Mouse (Mus musculus) NIH3T3 (cell line): ENCODE measurements around the gene Mindy2.

Experiments
- DNase-seq: peaks from one replicate; pipeline ENCODE4 v3.0.0-alpha.2; 2012; ENCODE audit warnings: low read depth

The Mindy2 gene

GRCm38 (mm10) chr9:70657013-70657967 lies at the start of gene Mindy2:
TSS of gene Mindy2 (minus strand) at chr9:70657174.
- DNase-seq, result peak; percentile 97

DNA sequence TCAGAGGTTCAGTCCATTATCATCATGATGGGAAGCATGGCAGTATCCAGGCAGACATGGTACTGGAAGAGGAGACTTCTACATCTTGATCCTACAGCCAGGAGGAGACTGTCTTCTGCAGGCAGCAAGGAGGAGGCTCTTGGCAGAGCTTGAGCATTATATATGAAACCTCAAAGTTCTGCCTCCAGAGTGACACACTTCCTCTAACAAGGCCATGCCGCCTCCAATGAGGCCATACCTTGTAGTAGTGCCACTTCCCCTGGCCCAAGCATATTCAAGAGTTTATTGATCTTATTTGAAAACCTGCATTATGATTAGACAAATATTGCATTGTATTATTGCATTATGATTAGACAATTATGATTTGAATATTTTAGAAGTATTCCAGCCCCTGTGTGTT lies 49.5 kb upstream of the Mindy2 start:
- no peak for DNase-seq

GRCm38 (mm10) chr9:70703597-70704203 lies 46.7 kb upstream of the Mindy2 start:
- DNase-seq, result no peak

- no peak for DNase-seq
These were observed 41.1 kb upstream of the Mindy2 start for GRCm38 (mm10) chr9:70698090-70698489.

DNA sequence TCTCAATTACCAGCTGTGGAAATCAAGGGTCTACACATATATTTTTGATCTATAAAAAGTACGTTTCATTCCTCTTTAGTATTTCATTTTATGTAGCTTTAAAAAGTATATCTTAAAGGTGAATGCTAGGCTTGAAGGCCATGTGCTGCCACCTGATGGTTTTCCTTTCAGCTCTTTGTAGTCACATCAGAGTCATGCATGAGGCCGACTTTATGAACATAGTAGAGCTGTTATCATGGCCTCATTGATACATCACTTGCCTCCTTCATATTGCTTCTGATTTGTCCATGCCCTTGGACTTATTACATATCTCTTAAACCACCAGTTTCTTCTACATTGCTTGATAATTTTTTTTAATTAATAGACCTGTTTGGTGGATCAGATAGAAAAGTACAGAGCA lies 38.7 kb upstream of the Mindy2 start:
- no peak for DNase-seq

GRCm38 (mm10) chr9:70691772-70692693 lies 35.1 kb upstream of the Mindy2 start:
- DNase-seq, result no peak

DNA sequence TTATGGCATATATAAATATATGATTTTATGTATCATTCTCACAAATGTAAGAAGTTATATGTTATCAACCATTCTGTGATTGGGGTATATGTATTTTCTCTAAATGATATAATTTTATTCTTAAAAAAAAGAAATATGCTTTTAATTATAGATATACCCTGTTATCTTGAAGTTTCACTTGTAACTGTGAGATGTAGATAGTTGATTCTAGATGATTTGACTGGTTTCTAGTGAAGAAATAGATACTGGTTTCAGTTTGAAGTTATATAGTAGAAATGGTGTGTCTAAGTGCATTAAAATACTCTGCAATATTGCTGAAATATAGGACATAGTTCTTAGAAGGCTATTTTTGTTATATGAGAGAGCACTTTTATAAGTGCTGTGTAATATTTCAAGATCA lies 33.6 kb upstream of the Mindy2 start:
- no peak for DNase-seq

DNA sequence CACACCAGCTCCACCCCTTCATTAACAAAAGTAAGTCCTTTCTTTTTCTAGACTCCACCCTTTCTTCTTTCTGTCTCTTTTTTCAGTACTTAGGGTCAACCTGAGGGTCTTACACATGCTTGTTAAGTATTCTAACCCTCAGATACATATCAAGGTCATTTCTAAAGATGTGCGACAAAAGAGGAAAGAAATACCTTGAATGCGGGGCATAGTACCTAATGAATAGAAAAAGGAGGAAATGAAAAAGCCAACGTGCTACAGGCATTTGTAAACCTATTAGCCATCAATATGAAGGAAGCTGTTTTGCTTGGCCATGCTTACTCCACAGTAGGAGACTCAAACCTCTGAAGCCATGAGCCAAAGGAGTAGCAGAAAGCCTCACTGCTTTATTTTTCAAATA lies 33.0 kb upstream of the Mindy2 start:
- no peak for DNase-seq

DNA sequence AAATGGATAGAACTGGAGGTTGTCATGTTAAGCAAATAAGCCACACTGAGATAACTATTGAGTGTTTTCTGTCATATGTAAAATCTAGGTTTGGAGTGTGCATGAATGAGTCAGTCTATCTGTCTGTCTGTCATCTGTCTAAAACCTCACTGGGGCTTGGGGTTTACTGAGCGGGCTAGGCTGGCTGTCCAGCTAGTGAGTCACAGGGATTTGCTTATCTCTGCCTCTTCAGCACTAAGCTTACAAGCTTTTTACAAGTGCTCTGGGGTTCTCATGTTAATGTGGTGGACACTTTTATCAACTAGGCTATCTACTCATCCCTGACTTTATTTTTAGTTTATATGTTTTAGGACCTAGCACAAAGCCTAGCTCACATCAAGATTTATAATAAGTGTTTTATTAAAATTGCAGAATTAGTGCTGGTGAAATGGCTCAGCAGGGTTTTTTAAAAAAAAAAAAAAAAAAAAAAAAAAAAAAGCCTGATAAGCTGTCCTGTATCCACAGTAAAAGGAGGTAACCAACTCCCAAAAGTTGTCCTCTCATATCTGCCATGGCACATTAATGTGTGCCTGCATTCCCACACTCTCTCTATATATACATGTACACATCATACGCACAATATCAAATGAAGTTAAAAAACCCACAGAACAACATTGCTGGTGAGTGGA lies 31.5 kb upstream of the Mindy2 start:
- DNase-seq, result peak; percentile 57

DNA sequence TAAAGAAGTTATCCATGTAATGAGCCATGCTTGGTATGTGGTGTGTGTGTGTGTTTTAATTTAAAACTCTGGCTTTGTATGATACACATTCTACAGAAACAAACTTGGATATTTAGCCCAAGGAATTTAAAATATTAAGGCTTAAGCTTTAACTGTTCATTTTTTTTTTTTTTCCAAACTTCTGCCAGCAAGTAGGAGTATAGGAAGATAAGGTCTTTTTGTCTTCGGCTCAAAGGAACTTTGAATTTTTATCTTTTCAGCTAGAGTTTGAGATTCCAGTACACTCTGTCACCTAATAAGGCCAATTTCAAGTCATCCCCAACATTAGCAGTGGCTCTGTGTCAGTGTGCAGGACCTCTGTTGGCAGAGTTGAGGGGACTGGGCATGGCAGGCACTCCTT lies 25.2 kb upstream of the Mindy2 start:
- no peak for DNase-seq

DNA sequence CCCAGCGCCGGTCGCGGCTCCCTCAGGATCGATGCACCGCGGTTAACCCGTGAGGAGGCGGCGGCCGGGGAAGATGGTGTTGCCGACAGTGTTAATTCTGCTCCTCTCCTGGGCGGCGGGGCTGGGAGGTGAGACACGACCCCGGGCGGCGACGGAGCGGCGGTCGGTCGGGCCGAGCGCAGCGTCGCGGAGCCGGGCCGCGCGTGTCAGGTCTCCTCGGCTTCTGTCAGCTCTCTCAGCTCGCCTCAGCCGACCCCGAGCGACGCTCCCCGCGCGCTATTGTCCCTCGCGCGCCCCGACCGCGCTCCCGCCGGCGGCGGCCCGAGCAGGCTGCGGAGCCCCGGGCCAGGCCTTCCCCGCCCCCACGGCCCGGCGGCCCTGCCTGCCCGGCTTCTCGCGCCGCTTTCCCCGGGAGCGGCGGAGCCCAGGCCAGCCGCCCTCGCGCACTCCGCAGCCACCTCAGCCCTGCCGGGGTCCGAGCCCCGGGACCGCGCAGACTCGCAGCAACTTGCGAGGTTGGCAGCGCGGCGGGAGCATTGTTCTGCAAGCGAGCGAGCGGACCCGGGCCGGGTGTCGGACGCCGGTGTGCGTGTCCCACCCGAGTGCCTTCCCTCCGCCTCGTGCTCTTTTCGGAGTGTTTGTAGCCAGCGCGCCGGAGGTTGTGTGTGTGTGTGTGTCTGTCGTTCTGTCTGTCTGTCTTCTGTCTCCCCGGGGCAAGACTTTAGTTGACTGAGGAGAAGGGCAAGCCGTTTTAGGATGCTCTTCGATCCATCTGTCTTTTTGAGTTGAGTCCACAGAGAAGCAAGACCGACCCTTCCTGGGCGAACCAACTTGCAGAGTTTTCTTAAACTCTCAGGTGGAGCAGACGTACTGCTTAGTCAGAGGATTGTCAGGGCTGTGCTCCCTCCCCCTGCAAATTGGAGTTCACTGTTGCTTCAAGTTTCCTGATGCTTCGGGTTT lies 22.4 kb upstream of the Mindy2 start:
- DNase-seq, result peak; percentile 58

GRCm38 (mm10) chr9:70678682-70679131 lies 21.7 kb upstream of the Mindy2 start, which contains the start of gene Adam10:
TSS of gene Adam10 (plus strand) at chr9:70678997.
- DNase-seq, result peak; percentile 99

DNA sequence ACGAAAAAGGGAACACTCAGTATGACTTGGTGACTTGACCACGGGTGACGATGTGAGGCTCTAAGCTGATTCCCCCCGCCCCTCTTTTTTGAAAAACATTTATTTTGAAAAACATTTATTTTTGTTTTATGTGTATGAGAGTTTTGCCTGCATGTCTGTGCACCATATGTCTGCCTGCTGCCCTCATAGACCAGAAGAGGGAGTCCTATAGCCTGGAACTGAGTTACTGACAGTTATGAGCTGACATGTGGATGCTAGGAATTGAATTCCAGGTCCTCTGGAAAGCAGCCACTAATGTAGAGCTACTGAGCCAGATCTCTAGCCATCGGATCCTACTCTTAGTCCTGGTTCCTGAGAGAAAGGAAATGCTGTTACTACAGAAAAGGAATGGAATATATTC lies 19.0 kb upstream of the Mindy2 start:
- DNase-seq, result no peak

DNA sequence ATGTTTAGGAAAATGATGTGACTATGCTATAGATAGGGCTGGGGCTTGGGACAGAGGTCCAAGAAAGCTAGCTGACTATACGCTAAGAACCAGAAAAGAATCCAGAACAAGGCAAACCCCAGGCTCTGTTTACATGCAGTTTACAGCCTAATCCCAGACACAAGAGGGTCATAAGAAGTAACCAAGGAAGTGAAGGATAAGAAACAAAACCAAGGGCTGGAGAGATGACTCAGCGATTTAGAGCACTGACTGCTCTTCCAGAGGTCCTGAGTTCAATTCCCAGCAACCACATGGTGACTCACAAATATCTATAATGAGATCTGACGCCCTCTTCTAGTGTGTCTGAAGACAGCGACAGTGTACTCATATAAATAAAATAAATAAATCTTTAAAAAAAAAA lies 18.1 kb upstream of the Mindy2 start:
- DNase-seq, result peak; percentile 41

DNA sequence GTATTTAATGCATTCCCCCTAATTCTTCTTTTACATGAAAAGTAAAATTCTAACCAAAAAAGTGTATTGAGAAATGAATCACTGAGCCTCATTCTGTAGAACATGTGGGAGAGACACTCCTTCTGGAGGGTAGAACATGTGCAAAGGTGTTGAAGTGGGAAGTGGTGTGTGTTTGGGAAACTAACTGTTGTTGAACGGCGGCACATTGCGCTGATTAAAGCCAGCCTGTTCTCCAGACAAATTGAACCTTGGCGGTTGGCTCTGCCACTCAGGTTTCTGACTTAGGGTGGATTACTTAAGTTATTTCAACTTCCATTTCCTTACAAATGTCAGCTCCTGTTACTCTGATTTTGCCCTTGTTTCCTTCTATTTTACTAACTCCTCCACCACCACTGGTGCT lies 16.7 kb upstream of the Mindy2 start:
- DNase-seq, result no peak

GRCm38 (mm10) chr9:70671772-70672579 lies 15.0 kb upstream of the Mindy2 start:
- DNase-seq, result peak; percentile 36

- DNase-seq, result no peak
These were observed 14.3 kb upstream of the Mindy2 start for GRCm38 (mm10) chr9:70671278-70671677.

DNA sequence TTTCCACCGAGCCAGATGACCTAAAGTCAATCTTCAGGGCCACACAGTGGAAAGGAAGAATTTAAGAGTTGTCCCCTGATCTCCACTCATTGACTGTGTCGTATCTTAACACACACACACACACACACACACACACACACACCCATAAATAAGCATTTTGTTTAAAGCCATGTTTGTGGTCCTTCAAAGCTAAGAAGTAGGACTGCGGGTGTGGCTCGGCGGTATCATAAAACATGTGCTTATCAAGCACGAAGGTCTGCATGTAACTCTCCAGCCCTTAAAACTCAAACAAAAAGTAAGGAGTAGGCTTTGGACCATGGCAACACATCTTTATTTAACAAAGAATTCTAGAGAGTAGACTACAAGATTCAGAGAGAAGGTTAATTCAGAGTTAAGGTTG lies 13.4 kb upstream of the Mindy2 start:
- no peak for DNase-seq

GRCm38 (mm10) chr9:70669197-70669596 lies 12.2 kb upstream of the Mindy2 start:
- no peak for DNase-seq

- DNase-seq, result peak; percentile 13
These were observed 11.1 kb upstream of the Mindy2 start for GRCm38 (mm10) chr9:70668048-70668447.
